Mouse (Mus musculus): ENCODE measurements around the gene Zfp277.

Zfp277 gene

DNA sequence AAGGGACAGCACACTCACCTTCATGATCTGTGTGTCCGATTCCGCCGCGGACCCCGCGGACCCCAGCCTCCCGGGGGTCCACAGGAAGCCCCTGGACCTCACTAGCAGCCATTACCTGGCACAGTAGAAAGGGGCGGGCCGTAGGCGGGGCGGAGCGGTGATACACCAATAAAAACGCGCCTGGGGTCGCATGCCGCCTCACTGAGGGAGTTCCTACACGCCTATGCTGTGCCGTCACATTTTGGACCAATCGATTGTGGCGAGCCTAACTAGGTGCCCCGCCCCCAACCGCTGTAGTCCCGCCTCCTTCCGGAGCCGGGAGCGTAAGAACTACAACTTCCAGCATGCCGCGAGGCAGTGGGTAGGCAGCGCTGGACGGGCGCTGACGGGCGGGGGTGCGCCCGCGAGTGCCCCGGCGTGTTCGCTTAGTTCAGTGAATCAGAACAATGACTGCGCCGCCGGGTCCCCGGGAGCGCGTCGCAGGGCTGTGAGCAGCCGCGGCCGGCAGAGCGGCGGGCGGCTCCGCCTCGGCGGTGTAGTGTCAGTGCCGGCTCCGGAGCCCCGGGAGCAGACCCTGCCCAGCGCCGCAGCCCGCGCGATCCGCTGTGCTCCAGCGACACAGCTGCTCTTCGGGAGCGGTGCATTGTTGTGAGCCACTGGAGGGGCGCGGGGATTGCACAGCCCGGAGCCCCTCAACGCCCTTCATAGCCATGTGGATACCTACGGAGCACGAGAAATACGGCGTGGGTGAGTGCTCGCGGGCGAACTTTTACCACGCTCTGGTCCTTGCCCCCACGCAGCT lies at the start of gene Zfp277, which contains the start of gene Dock4:
Gene Zfp277 (minus strand): TSS at position 255 of the 802 bp plus-strand sequence.
Gene Dock4 (plus strand): TSS at position 305 of the 802 bp plus-strand sequence.
- peak; percentile 93 for ATAC-seq (ENCODE audit: low TSS enrichment)

DNA sequence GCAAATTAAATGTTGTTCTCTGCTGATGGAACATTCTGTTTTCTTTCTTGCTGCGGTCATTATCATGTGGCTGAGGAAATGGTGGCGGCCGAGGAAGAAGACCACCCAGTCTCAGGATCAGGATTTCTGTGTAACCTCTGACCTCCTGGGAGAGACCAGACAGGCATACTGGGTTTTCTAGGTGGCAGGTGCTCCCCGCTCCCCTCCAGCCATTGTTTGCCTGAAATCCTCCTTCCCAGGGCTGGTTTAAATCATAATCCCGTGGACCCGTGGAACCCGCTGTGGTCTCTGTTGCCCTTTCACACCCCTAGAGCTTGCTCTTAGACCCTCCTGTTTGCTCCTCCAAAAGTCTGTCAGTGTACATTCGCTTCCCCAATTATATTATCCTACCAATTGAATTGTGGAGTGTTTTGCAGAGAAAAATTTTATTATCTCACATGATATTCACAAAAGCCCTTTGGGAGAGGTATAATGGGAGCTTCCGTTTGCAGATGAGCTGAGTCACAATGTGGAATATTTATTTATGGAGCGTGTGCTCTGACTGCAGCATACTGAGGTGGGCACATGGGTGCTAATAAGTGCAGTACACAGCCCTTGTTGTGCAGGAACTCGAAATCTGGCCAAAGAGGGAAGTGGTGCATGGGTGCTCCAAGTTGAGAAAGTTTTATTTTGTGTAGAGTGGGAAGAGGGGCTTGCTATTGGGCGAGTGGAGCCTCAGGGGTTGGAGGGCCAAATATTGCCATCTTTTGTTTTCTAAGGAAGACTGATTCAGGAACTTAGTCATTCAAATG lies 40.5 kb upstream of the Zfp277 start:
- ATAC-seq (ENCODE audit: low TSS enrichment), result no peak

DNA sequence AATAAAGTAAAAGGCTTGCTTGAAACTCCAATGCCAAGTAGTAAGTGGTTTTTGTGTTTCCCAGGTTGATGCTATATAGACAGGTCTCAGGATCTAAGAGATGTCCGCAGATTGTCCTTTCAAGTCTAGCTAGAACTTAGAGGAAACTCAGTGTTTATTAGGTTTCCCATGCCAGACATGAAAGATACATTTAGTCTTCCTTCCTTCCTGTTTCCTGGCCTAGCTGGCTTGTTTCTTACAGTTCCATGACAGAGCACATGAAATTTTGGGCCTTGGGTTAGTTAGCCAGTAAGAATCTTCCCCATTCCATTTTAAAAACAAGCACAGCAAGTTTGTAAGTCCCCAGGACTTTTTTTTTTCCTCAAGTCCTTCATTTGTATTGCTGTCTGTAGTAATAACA lies 39.5 kb upstream of the Zfp277 start:
- no peak for ATAC-seq (ENCODE audit: low TSS enrichment)

DNA sequence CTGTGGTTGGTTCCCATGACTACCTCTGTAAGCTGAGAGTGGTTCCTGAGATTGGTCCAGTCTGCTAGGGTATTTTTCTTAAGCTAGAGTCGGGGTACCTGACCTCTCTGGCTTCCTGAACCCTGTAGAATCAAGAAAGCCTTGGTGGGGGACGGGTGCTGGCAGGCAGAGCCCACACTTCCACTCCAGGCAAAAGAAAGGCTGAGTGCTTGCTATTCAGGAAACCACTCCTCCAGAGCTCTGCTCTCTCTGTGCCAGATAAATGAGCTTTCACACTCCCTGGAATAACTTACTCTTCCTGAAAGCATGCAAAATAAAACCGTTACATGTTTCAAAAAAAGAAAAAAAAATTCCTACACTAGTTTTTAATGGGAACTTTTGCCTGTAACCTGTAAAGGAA lies 38.5 kb upstream of the Zfp277 start:
- ATAC-seq (ENCODE audit: low TSS enrichment), result peak; percentile 97

DNA sequence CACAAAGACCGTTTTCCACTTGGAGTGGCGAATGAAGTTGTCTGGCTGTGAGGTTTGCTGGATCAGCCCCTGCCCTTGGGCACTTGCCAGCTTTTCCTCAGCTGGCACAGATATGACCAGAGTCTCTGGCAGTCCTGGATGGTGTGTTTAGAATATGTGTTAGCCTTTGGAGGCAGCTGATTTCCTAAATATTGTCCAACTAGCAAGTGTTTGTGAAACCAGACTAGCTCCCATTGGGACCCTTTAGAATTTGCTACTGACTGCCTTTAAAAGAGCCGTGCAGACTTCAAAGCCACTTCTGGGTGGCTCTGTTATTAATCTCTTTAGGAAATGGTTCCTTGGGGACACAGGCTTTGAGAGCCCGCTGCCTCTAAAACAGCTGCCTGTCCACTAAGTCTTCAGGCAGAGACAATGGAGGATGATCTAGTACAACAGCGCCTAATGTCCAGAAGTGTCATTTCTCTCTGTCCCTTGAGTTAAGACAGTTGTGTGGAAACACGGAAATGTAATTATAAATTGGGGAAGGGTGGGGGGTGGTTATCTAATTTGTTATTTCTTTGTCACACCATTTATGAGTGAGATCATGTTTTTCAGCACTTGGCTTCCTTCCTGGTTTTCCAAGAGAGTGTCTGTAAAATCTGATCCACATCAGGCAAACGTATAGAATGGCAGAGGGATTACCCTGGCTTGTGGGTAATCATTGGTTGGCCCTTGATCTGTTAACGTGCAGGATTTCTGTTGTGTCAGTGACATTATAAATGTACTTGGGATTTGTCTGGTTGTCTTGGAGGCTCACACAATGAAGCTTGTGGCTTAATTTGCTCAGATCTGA lies 32.1 kb upstream of the Zfp277 start:
- no peak for ATAC-seq (ENCODE audit: low TSS enrichment)

DNA sequence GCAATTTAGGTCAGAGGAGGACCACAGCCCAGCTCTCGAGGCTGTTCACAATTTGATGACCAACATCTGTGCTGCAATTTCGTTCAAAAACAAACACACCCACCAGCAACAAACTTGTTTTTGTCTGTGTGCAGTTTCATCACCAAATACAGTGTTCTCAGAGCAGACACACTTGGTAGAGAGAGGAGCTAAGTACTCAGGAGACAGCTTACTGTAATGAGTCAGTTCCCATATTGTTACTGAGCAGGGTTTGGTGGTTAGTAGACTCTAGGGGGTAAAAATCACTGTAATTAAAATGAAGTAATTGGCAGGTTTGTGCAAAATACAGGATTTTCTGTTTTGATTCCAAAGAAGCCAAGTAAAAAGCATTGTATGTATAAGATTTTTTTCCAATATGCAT lies 28.0 kb upstream of the Zfp277 start:
- no peak for ATAC-seq (ENCODE audit: low TSS enrichment)

DNA sequence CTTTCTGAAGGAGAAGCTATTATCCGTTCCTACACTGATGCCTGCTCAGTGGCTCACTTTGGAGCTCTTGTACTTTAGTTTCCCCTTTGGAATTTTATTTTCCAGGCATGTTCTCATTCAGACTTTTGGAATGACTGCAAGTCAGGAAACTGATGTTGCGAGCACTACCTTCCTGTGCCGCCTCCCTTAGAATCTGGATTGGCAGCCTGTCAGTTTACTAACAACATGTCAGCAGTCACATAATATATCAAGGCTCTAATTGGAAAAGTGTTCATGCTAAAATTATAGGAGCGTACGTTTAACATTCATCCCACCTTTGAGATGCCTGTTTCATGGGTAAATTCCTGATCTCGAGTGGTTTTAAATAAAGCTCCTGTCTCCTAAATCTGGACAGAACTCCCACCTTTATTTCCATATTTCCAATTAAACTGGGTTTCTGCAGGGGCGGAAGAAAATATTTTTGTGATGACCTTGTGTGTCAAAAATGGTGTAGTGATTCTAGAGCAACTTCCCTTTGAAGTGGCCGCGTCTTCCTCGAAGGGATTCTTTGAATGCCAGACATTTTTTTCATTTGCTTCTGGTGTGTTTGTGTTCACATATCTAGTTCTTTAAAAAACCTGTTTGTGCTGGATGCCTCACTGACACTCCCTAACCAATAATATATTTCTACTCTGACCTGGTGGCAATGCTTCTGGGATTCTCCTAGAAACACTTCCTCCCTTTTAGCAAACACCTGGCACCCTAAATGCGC lies 26.1 kb upstream of the Zfp277 start:
- ATAC-seq (ENCODE audit: low TSS enrichment), result no peak

DNA sequence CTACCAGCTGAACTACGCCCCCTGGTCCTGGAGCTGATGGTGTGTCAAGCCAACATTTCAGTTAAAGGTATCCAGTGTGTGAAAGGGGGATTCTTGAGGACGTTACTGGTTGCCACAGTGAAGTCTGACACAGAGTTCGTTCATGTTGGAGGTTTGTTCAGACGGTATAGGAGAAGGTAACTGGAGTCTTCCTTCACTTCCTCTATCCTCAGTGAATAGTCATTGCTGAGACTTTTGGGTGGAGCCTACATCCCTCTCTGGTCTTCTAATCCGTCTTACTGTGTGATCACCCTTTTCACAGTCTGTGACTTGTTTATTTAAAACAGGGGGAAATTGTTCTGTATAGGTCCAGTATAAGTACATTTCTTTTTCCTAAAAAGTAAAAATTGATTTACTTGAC lies 23.3 kb upstream of the Zfp277 start:
- no peak for ATAC-seq (ENCODE audit: low TSS enrichment)

DNA sequence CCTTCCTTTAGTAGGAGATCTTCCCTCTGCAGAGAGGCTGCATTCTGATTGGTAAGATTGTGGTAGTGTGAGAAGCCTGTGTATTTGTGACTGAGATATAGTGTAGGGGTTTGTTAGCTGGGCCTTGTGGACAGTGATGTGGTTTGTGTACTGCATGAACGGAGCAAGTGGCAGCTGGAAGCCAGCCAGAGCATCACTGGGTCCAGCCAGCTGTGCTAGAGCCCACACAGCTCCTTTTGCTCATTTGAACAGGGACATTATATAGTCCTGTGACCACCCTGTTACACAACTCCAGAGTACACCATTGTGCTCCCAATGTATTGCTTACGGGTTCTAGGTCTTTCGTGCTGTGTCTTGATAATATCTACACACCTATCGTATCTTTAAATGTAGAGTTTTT lies 22.5 kb upstream of the Zfp277 start:
- peak; percentile 41 for ATAC-seq (ENCODE audit: low TSS enrichment)

DNA sequence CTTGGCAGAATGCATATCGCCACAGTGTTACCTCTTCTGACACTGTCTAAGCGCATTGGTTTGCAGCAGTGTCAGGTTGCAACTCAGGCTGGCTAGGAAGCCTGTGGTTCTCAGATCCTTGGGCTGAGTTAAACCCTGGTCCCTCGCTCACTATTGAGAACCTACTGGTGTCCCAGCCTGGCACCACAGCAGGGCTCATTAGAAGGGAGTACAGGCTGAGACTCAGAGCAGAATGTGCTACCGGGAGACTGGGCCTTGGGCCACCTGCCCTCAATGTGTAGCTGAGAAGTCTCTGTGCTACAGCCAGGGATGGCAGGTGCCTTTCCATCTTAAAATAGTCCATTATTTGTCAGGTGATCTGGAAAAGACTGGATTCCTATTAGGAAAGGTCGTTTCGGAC lies 18.6 kb upstream of the Zfp277 start:
- ATAC-seq (ENCODE audit: low TSS enrichment), result peak; percentile 60

DNA sequence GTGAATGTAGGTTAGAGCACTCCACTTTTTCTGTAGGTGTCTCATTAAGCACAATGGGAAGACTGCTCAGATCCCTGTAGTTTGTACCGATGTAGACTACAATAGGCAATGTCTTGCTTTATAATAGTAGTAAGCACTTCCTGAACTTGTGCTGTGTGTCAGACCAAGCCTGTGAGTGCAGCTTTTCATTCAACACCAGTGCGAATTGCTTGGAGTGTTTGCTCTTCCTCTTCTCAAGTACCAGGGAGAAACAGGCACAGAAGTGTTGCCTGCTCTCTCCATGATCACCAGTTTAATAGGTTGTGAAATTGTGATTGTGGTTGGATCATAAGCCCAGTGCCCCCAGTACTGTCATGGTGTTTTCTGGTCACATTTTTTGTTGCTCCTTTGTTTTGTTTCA lies 18.1 kb upstream of the Zfp277 start:
- ATAC-seq (ENCODE audit: low TSS enrichment), result no peak

DNA sequence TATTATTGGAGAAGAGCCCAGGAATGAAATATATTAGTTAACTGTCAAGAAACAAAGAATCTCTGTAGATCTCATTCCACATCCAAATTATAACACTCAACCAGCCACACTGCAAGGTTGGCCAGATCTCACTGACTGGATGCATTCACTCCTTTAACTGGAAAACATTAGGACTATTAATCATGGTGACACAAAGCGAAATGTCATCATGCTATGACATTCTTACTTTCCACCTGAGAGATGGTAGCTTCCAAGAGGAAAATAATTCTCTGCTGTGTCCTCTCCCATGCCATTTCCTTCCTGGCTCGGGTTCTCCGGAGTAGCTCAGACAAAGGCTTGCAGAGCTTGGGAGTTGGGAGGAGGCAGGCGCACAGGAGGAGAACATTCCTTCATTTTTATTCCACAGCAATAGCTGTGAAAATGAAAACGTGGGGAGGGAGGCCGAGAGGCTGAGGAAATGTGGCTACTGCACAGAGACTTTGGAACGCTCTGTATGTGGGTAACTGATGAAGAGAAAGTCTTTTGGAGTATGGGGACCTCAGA lies 17.1 kb upstream of the Zfp277 start:
- peak; percentile 69 for ATAC-seq (ENCODE audit: low TSS enrichment)

DNA sequence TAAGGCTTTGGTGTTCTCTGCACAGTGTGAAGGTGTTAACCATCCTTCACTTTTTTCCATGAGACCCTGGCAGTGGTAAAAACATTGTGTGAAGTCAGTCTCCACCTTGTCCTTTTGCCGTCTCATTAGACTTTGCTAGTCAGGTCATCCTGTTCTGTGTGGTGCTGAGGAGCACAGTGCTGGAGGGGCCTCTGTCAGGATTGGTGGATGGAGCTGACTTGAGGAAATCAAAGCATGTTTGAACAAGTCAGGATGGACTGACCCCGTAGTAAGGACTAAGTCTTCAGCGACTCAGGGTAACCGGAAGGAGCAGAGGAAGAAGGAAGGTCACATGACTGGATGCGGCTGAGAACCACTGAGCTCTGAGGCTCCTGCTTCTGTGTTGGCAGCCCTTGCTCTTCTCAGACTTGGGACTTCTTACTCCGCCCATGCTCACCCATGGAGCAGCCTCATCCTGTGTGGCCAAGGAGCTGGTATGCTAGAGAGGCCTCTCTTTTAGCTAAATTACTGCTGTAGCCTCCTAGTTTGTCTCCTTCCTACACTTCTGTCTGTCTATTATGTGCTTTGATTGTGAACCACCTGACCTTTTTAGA lies 14.1 kb upstream of the Zfp277 start:
- ATAC-seq (ENCODE audit: low TSS enrichment), result no peak

DNA sequence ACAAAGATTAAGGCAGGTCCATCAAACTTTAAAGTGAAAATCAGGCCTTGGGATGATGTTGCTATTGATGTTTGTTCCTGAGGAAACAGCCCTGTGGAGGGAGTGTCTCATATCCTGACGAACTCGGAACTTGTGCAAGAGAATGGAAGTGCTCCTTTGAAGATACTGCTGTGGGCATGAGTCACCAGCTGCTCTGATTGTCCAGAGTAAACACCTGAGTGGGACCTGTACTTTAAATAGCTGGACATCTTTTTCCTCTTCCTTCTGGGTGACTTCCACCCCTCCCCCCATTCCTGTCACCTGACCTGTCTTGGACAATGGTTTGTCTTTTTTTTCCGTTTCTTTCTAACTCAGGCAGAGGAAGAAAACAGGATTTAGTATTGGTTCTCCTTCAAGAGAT lies 13.3 kb upstream of the Zfp277 start:
- no peak for ATAC-seq (ENCODE audit: low TSS enrichment)

DNA sequence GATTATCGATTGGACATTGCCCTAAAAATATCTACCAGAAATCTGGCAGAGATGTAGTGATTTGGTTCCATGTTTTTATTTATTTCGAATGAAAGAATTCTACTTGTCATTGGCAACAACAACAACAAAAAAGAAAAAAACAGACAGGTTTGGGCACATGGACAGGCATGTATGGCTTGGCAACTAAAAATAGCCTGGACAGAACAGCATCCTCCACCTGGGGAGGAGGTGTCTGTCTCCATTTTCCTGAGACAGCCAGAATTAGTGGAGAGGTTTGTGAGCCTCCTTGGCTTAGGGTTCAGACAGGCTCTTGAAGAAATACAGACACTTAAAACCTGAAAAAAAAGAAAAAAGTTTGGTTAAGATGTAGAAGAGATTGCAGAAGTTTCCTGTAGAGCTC lies 10.8 kb upstream of the Zfp277 start:
- ATAC-seq (ENCODE audit: low TSS enrichment), result no peak

DNA sequence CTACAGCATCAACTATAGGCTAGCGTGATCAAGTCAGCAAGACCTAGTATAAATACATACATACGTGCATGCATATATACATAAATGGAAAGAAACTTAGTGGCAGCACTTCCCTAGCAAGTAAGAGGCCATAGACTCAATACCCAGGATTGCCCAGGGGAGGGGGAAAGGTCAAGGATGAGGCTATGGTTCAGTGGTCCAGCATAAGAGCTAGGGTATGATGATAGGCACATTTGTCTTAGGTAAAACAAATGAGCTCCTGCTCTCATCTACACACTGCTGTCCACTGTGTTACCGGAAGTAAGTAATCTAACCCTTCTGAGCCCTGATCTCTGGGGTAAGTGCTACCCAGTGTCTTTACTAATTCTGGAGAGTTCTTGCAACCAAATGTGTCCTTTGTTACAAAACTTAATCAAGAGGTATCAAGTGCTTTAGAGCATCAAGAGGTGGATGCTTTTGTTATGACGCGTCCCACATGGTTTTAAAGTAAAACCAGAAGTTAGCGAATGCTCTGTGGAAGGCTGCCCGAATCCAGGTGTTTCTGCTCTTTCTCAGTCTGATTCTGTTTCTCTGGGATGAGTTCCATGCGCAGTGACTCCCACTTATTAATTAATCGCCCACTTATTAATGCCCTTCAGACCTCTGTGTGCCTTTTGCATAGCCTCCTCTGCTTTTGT lies 3.6 kb upstream of the Zfp277 start:
- ATAC-seq (ENCODE audit: low TSS enrichment), result no peak

DNA sequence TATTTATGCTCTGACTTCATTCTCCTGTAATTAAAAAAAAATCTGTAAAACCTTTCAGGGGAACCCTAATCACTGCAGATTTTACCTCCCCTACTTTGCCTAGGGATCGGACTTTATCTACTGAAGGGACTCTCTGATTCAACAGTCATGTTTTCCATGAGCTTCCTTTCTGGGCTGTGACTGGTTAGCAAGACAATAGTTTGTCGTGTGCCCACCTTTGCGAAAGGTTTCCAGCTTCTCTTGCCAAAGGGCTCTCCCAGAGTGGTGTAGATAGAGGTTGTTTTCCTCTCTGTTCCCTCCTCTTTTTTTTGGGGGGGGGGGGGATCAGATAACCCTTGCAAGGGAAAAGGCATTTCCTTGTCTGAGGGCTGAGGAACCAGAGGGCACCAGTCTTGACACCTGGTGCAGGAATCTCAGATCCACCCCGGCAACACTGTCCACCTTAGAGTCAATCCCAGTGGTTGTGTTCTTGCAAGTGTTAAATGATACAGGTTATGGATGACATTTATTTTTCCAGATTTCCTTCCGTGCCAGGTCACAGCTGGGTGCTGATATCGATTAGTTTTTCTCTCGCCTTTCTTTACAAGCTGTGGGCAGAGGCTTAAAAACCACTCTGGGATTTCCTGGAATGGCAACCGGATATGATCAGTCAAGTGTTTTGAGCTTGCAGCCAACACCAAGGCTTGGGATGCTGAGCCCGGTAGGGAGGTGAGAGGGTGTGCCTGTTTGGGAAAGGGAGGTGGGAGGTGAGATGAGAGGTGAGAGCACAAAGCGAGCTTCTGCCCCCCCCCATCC lies 2.1 kb upstream of the Zfp277 start:
- ATAC-seq (ENCODE audit: low TSS enrichment), result no peak

DNA sequence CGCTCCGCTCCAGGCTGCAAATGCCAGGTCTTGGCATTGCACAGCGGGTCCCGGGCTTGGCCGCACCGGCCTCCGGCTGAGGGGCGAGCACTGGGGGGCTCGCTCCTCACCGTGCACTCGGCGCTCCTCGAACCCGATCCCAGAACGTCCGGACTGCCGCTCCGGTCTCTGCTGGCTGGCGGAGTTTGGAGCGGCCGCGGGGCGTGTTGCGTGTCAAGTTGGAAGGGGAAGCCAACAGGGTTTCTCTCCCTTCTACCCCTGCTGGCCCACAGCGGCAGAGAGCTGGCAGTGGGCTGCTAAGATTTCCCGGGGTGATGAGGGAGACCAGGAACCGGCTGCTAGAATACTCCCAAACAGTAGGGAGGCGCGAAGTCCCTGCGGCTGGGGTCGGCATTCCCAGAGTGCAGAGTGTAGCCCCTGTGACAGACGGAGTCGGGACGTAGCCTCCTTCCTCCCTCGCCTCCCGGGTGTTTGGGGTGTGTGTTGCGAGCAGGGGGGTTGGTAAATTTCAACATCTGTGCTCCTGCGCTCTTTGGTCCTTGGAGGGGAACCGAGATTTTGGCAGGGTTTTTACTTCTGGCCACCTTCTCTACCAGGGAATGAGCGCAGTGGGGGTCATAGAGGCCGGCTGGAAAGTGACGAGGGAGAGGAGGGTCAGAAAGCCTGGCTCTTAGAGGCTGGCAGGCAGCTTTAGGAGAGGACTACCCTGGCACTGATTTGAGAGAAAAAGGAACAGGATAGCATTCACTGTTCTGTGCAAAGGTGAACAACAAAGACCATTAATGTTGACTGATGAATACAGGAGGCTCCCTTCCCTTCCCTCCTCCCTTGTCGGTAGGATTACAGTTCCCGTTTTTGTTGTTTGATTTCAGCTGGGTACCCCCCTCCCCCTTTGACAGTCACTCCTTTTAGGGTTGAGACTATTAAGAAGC lies 1.0 kb upstream of the Zfp277 start:
- peak; percentile 20 for ATAC-seq (ENCODE audit: low TSS enrichment)
